Mouse (Mus musculus) stomach, adult 2 months (tissue): Measurements from ENCODE around the gene Bag3. TPM values are rescaled to one million over a fixed set of nuclear protein-coding genes. Genes with fewer than 3 reads are reported as not detected.

Experiments used
- polyA plus RNA-seq: library from polyadenylated mRNA; depleted of rRNA; stranded (reverse); fragments of >200 nt; gene quantifications from 2 replicates; pipeline ENCODE4 v1.2.3, GENCODE M21; 2012; rRNA removed

The Bag3 gene
- 42.2 and 50.7 TPM in 2 replicates for polyA plus RNA-seq

DNA sequence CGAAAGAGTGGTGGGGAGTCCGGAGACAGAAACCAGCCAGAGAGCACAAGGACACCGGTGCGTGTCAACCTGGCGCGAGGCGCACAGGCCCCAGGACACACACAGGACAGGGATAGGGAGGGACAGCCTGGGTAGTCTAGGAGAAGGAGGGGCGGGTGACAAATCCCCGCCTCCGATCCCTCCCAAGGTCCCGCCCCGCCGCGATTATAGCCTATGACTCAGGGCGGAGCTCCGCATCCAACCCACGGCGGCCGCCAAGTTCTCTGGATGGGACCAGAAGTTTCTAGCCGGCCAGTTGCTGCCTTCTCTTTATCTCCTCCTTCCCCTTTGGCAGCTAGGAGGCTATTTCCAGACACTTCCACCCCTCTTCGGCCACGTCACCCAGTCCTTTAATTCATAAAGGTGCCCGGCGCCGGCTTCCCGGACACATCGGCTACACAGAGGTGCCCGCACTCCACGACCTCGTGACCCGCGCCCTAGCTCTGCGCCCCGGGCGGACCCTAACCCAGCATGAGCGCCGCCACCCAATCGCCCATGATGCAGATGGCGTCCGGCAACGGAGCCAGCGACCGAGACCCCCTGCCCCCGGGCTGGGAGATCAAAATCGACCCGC is at the start of gene Bag3:
Bag3 (plus strand) TSS at position 268 of the 613 bp plus-strand sequence.

Other genes with a start within 250 kb of the Bag3 start
- 23.2 and 25.4 TPM in 2 replicates for gene BC017158, start 225.4 kb upstream of the Bag3 start, polyA plus RNA-seq
- 6.9 and 9.9 TPM in 2 replicates for gene Rgs10, start 104.9 kb upstream of the Bag3 start, polyA plus RNA-seq
- 6.2 and 6.8 TPM in 2 replicates for gene Tial1, start 61.9 kb upstream of the Bag3 start, polyA plus RNA-seq
- 2.7 and 3.8 TPM in 2 replicates for gene Inpp5f, start 87.7 kb downstream of the Bag3 start, polyA plus RNA-seq
- 13.2 and 19.2 TPM in 2 replicates for gene Mcmbp, start 216.9 kb downstream of the Bag3 start, polyA plus RNA-seq
- gene Sec23ip, start 221.3 kb downstream of the Bag3 start, polyA plus RNA-seq = 11.8 and 20.8 TPM in 2 replicates